Mouse (Mus musculus) spleen, adult 2 months (tissue): Measurements from ENCODE around the gene Creb5.

ENCODE experiments used
- CTCF ChIP-seq: fragments of 200-500 bp; IDR thresholded peaks from 2 replicates; pipeline ENCODE4 v1.5.1; 2011; ENCODE audit warnings: mild to moderate bottlenecking, inconsistent platforms; ENCODE audit not compliant: insufficient read depth, insufficient read length, insufficient replicate concordance; ENCODE audit errors: extremely low read depth
- POLR2A ChIP-seq: fragments of 200-500 bp; IDR thresholded peaks from 2 replicates; pipeline ENCODE4 v1.6.1; 2011; ENCODE audit warnings: low read depth, low read length, inconsistent platforms

DNA sequence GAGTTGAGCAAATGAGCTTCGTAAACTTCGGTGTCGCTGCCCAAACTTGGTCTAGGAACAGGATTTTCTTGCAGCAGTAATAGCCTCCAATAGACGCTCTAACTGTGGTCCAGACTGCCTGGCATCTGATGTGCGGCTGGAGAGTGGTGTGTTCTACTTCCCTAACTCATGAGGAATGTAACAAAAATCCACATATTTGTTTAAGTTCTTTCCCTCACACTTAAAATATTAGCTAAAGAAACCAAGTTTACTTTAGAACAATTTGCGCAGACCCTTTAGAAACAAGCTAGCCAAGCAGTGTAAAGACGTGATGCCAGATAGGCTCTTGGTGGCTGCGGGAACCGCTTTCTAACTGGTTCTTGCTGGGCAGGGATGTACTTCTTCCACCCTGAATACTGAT is 428.9 kb downstream of the Creb5 start:
- TF ChIP-seq CTCF (no peak), POLR2A (no peak)
